8 mouse cellular contexts compared by ENCODE assay signal in the genomic region with DNA sequence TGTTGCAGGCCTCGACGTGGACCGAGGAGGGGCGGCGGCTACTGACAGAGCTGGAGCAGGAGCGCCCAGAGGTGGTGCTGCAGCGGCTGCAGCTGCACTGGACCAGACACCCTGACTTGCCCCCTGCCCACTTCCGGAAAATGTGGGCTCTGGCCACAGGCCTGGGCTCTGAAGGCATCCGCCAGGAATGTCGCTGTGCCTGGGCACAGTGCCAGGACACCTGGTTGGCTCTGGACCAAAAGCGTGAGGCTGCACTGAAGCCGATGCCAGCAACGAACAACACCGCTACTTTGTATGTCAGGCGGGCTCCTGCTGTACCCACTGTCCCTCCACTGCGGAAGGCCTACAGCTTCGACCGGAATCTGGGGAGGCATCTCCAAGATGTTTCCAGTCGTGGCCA. TPM values are rescaled to one million over a fixed set of nuclear protein-coding genes. Genes with fewer than 3 reads are reported as not detected.
DNase-seq lines count a peak whose midpoint lies in the region; ATAC-seq and TF ChIP-seq lines count a peak whose summit lies in the region.
"Had no signal": no experiment of that assay in that cellular context is flagged by ENCODE, and none has a peak within 500 bp of the region (broad histone marks: within the 10 kb centered on the region; RNA-seq: fewer than 3 reads in every experiment).

No protein-coding gene starts in this region.

- peak; percentile 45; the same call in 1 of the 2 replicates for ATAC-seq in hindbrain, embryonic 14.5 days (ENCODE audit: low FRiP score)
- ATAC-seq in hindbrain, embryonic 11.5 days (ENCODE audit: low FRiP score): no peak
- ATAC-seq in Patski: no peak
- ATAC-seq in heart, embryonic 14.5 days (ENCODE audit: insufficient number of reproducible peaks, insufficient read depth, low FRiP score, low read depth): peak; percentile 64
- ATAC-seq in limb, embryonic 14.5 days (ENCODE audit: low FRiP score, low read depth): peak; percentile 47; the same call in 1 of the 2 replicates
- no peak for ATAC-seq in megakaryocyte, adult 5-6 weeks (ENCODE audit: poor library complexity, severe bottlenecking)

- CTCF ChIA-PET in Patski (lab: Charles Lee): interaction anchor here (0.8 to 3.5 kb wide), 4 partner anchors 12 to 106 kb away, joined by 3 to 15 read pairs (median 4); no protein-coding TSS in a partner anchor

- WGBS in hindbrain, embryonic 14.5 days: 71% methylated on average over 19 of the region's 19 CpGs
- 81% methylated on average over 19 of the region's 19 CpGs for WGBS in hindbrain, embryonic 11.5 days
- 23% methylated on average over 19 of the region's 19 CpGs for WGBS in heart, embryonic 14.5 days
- 37% methylated on average over 17 of the region's 19 CpGs for WGBS in limb, embryonic 14.5 days

- POLR2A ChIA-PET in Patski (lab: Charles Lee): no interaction called here

- peaks cover 4% of the 10 kb centered on the region; the same call in 1 of the 2 replicates for H3K9me3 ChIP-seq in hindbrain, embryonic 14.5 days (ENCODE audit: control insufficient read depth, low read length)
- H3K9me3 ChIP-seq in hindbrain, embryonic 11.5 days (ENCODE audit: control insufficient read depth, low read length): 0 out of 2 replicates have a peak, but pooled peaks cover 4% of the 10 kb centered on the region
- H3K9me3 ChIP-seq in heart, embryonic 14.5 days (ENCODE audit: control insufficient read depth, low read length): no peaks in the 10 kb centered on the region
- peaks cover 4% of the 10 kb centered on the region; the same call in 1 of the 2 replicates for H3K9me3 ChIP-seq in limb, embryonic 14.5 days (ENCODE audit: control insufficient read depth, low read length)

- H3K4me3 ChIP-seq in hindbrain, embryonic 14.5 days (replicated peaks; ENCODE audit: low read length): no peak overlapping the region
- no peak overlapping the region for H3K4me3 ChIP-seq in hindbrain, embryonic 11.5 days (ENCODE audit: low read depth, low read length)
- H3K4me3 ChIP-seq in heart, embryonic 14.5 days (ENCODE audit: control insufficient read depth in 1 of 2, insufficient read depth in 1 of 2, low read depth in 1 of 2, low read length in 2 of 2): no peak overlapping the region
- no peak overlapping the region for H3K4me3 ChIP-seq in limb, embryonic 14.5 days (replicated peaks; ENCODE audit: low read length)

- no peak overlapping the region for H3K27ac ChIP-seq in hindbrain, embryonic 14.5 days
- no peak overlapping the region for H3K27ac ChIP-seq in hindbrain, embryonic 11.5 days (ENCODE audit: low read depth, low read length)
- no peak overlapping the region for H3K27ac ChIP-seq in heart, embryonic 14.5 days (replicated peaks in 1 of 2; ENCODE audit: control insufficient read depth in 1 of 2, insufficient read depth in 1 of 2, low read depth in 2 of 2, low read length in 2 of 2)
- peak overlapping the region; percentile 58 for H3K27ac ChIP-seq in limb, embryonic 14.5 days (replicated peaks; ENCODE audit: low read depth, low read length)

- H3K27me3 ChIP-seq in hindbrain, embryonic 14.5 days (ENCODE audit: control insufficient read depth, insufficient read depth, low read length): no peaks in the 10 kb centered on the region
- H3K27me3 ChIP-seq in hindbrain, embryonic 11.5 days (ENCODE audit: control insufficient read depth, insufficient read depth, low read length): no peaks in the 10 kb centered on the region
- no peaks in the 10 kb centered on the region for H3K27me3 ChIP-seq in Patski
- H3K27me3 ChIP-seq in heart, embryonic 14.5 days (ENCODE audit: control insufficient read depth, insufficient read depth, low read length): peaks cover 20% of the 10 kb centered on the region
- H3K27me3 ChIP-seq in limb, embryonic 14.5 days (ENCODE audit: control insufficient read depth, insufficient read depth, low read length): no peaks in the 10 kb centered on the region

- no peak for TF ChIP-seq CTCF in Patski (IDR thresholded peaks at IDR 0.05)

- H3K9ac ChIP-seq in hindbrain, embryonic 14.5 days: no peak overlapping the region
- H3K9ac ChIP-seq in hindbrain, embryonic 11.5 days (ENCODE audit: low read depth, low read length): no peak overlapping the region
- H3K9ac ChIP-seq in heart, embryonic 14.5 days (ENCODE audit: low read length): 0 out of 2 replicates have a peak overlapping the region, but pooled peaks have one; percentile 12
- H3K9ac ChIP-seq in limb, embryonic 14.5 days (ENCODE audit: low read depth, low read length, severe bottlenecking): no peak overlapping the region

- peak; percentile 46 for DNase-seq in hindbrain, embryonic 14.5 days (ENCODE audit: low spot score)
- no peak for DNase-seq in hindbrain, embryonic 11.5 days (ENCODE audit: low spot score)
- peak; percentile 46 for DNase-seq in Patski (ENCODE audit: low read depth, low spot score)
- DNase-seq in limb, embryonic 14.5 days (ENCODE audit: low spot score): peak; percentile 57
- DNase-seq in urinary bladder, postnatal 36 days (ENCODE audit: low spot score in 2 of 2): peak; percentile 30 to 65

- in situ Hi-C loops in Patski (cut with MboI; ENCODE audit: low pct_unique_long_range_greater_than_20kb): no loop called here

- TF ChIP-seq POLR2A in limb, embryonic 14.5 days (IDR thresholded peaks at IDR 0.05; ENCODE audit: borderline replicate concordance, extremely low read depth, insufficient read depth, insufficient read length): no peak

- no peaks in the 10 kb centered on the region for H3K36me3 ChIP-seq in hindbrain, embryonic 14.5 days (replicated peaks; ENCODE audit: control insufficient read depth, insufficient read depth)
- H3K36me3 ChIP-seq in hindbrain, embryonic 11.5 days (ENCODE audit: control insufficient read depth, insufficient read depth, low read length): no peaks in the 10 kb centered on the region
- no peaks in the 10 kb centered on the region for H3K36me3 ChIP-seq in heart, embryonic 14.5 days (ENCODE audit: control insufficient read depth, insufficient read depth, low read length)
- H3K36me3 ChIP-seq in limb, embryonic 14.5 days (ENCODE audit: control insufficient read depth, insufficient read depth, low read length): no peaks in the 10 kb centered on the region

- H3K4me2 ChIP-seq in hindbrain, embryonic 14.5 days (replicated peaks): no peak overlapping the region
- H3K4me2 ChIP-seq in hindbrain, embryonic 11.5 days (replicated peaks; ENCODE audit: low read depth, low read length): no peak overlapping the region
- peak overlapping the region; percentile 12 for H3K4me2 ChIP-seq in heart, embryonic 14.5 days (ENCODE audit: low read length)
- H3K4me2 ChIP-seq in limb, embryonic 14.5 days (replicated peaks; ENCODE audit: low read depth, low read length, severe bottlenecking): peak overlapping the region; percentile 10; the same call in 1 of the 2 replicates

- H3K4me1 ChIP-seq in hindbrain, embryonic 14.5 days (replicated peaks; ENCODE audit: control insufficient read depth, insufficient read depth, low read length): no peaks in the 10 kb centered on the region
- H3K4me1 ChIP-seq in hindbrain, embryonic 11.5 days (replicated peaks; ENCODE audit: control insufficient read depth, insufficient read depth, low read length): no peaks in the 10 kb centered on the region
- H3K4me1 ChIP-seq in heart, embryonic 14.5 days (ENCODE audit: control insufficient read depth in 2 of 2, insufficient read depth in 2 of 2, low read length in 2 of 2): peaks cover 14 to 15% of the 10 kb centered on the region in 2 experiments
- H3K4me1 ChIP-seq in limb, embryonic 14.5 days (ENCODE audit: control insufficient read depth, insufficient read depth, low read length): peaks cover 21% of the 10 kb centered on the region

RNA-seq across cellular contexts. Expression of a gene that starts 5.6 kb away (rescaled TPM):
- 1.8 and 2.6 TPM in 2 replicates for polyA plus RNA-seq in hindbrain, embryonic 14.5 days (2014; fragmentation: Nextera tagmentation; extraction: Ambion mirVana)
- polyA plus RNA-seq in hindbrain, embryonic 11.5 days (2014; fragmentation: Nextera tagmentation; extraction: Ambion mirVana): 0.26 and 0.73 TPM in 2 replicates
- polyA plus RNA-seq in Patski (2021): 0.77 TPM
- polyA plus RNA-seq in heart, embryonic 14.5 days (2014; fragmentation: Nextera tagmentation; extraction: Ambion mirVana): 0.11 and 0.23 TPM in 2 replicates
- 3.9 and 5.5 TPM in 2 replicates for polyA plus RNA-seq in limb, embryonic 14.5 days (2012; rRNA removed)
- 0.55 and 1.2 TPM in 2 replicates for polyA plus RNA-seq in limb, embryonic 14.5 days (2014; fragmentation: Nextera tagmentation; extraction: Ambion mirVana)
- total RNA-seq in megakaryocyte, adult 5-6 weeks (2015): 0.22 TPM in 1 of 2 replicates, not detected in the other
- 0.11 and 0.16 TPM in 2 replicates for total RNA-seq in megakaryocyte, adult 5-6 weeks (2017)

RNA-seq across cellular contexts. Expression of a gene that starts 30.0 kb away (rescaled TPM):
- 11.4 and 12.1 TPM in 2 replicates for polyA plus RNA-seq in hindbrain, embryonic 14.5 days (2014; fragmentation: Nextera tagmentation; extraction: Ambion mirVana)
- 3.9 and 4.5 TPM in 2 replicates for polyA plus RNA-seq in hindbrain, embryonic 11.5 days (2014; fragmentation: Nextera tagmentation; extraction: Ambion mirVana)
- 11.0 TPM for polyA plus RNA-seq in Patski (2021)
- polyA plus RNA-seq in heart, embryonic 14.5 days (2014; fragmentation: Nextera tagmentation; extraction: Ambion mirVana): 0.90 and 1.3 TPM in 2 replicates
- polyA plus RNA-seq in limb, embryonic 14.5 days (2012; rRNA removed): 43.5 and 58.8 TPM in 2 replicates
- 5.6 and 6.5 TPM in 2 replicates for polyA plus RNA-seq in limb, embryonic 14.5 days (2014; fragmentation: Nextera tagmentation; extraction: Ambion mirVana)
- 0.56 and 0.87 TPM in 2 replicates for total RNA-seq in megakaryocyte, adult 5-6 weeks (2015)
- 0.73 and 0.77 TPM in 2 replicates for total RNA-seq in megakaryocyte, adult 5-6 weeks (2017)

RNA-seq across cellular contexts. Expression of a gene that starts 30.9 kb away (rescaled TPM):
- 0.58 and 0.70 TPM in 2 replicates for polyA plus RNA-seq in hindbrain, embryonic 14.5 days (2014; fragmentation: Nextera tagmentation; extraction: Ambion mirVana)
- polyA plus RNA-seq in hindbrain, embryonic 11.5 days (2014; fragmentation: Nextera tagmentation; extraction: Ambion mirVana): 1.8 and 3.6 TPM in 2 replicates
- polyA plus RNA-seq in Patski (2021): 41.7 TPM
- 2.2 and 2.3 TPM in 2 replicates for polyA plus RNA-seq in heart, embryonic 14.5 days (2014; fragmentation: Nextera tagmentation; extraction: Ambion mirVana)
- 24.4 and 30.7 TPM in 2 replicates for polyA plus RNA-seq in limb, embryonic 14.5 days (2012; rRNA removed)
- 2.7 and 2.8 TPM in 2 replicates for polyA plus RNA-seq in limb, embryonic 14.5 days (2014; fragmentation: Nextera tagmentation; extraction: Ambion mirVana)
- total RNA-seq in megakaryocyte, adult 5-6 weeks (2015): 10.9 and 12.6 TPM in 2 replicates
- total RNA-seq in megakaryocyte, adult 5-6 weeks (2017): 5.1 and 7.2 TPM in 2 replicates

RNA-seq across cellular contexts. Expression of a gene that starts 34.6 kb away (rescaled TPM):
- polyA plus RNA-seq in hindbrain, embryonic 14.5 days (2014; fragmentation: Nextera tagmentation; extraction: Ambion mirVana): 0.10 TPM in 1 of 2 replicates, not detected in the other
- 0.14 TPM in 1 of 2 replicates, not detected in the other for polyA plus RNA-seq in hindbrain, embryonic 11.5 days (2014; fragmentation: Nextera tagmentation; extraction: Ambion mirVana)
- polyA plus RNA-seq in Patski (2021): not detected
- polyA plus RNA-seq in heart, embryonic 14.5 days (2014; fragmentation: Nextera tagmentation; extraction: Ambion mirVana): not detected in 2 replicates
- 0.04 TPM in 1 of 2 replicates, not detected in the other for polyA plus RNA-seq in limb, embryonic 14.5 days (2012; rRNA removed)
- 0.18 TPM in 1 of 2 replicates, not detected in the other for polyA plus RNA-seq in limb, embryonic 14.5 days (2014; fragmentation: Nextera tagmentation; extraction: Ambion mirVana)
- not detected in 2 replicates for total RNA-seq in megakaryocyte, adult 5-6 weeks (2015)
- not detected in 2 replicates for total RNA-seq in megakaryocyte, adult 5-6 weeks (2017)
- total RNA-seq: layer of hippocampus, postnatal 25 days had no signal

RNA-seq across cellular contexts. Expression of a gene that starts 34.7 kb away (rescaled TPM):
- 0.44 and 0.78 TPM in 2 replicates for polyA plus RNA-seq in hindbrain, embryonic 14.5 days (2014; fragmentation: Nextera tagmentation; extraction: Ambion mirVana)
- 2.8 and 3.0 TPM in 2 replicates for polyA plus RNA-seq in hindbrain, embryonic 11.5 days (2014; fragmentation: Nextera tagmentation; extraction: Ambion mirVana)
- polyA plus RNA-seq in Patski (2021): not detected
- 0.12 and 0.38 TPM in 2 replicates for polyA plus RNA-seq in heart, embryonic 14.5 days (2014; fragmentation: Nextera tagmentation; extraction: Ambion mirVana)
- polyA plus RNA-seq in limb, embryonic 14.5 days (2012; rRNA removed): 0.84 and 1.0 TPM in 2 replicates
- 0.58 and 0.62 TPM in 2 replicates for polyA plus RNA-seq in limb, embryonic 14.5 days (2014; fragmentation: Nextera tagmentation; extraction: Ambion mirVana)
- 0.07 TPM in 1 of 2 replicates, not detected in the other for total RNA-seq in megakaryocyte, adult 5-6 weeks (2015)
- not detected in 2 replicates for total RNA-seq in megakaryocyte, adult 5-6 weeks (2017)

Comparison
In these comparisons a context has a peak if more than half of its experiments do, and no peak if none do; other contexts are left out.
1. ATAC-seq: peak in hindbrain, embryonic 14.5 days (single experiment), heart, embryonic 14.5 days (single experiment) and limb, embryonic 14.5 days (single experiment); none in hindbrain, embryonic 11.5 days (single experiment), Patski (single experiment) and megakaryocyte, adult 5-6 weeks (single experiment).
2. H3K4me2 ChIP-seq: peak in heart, embryonic 14.5 days (single experiment) and limb, embryonic 14.5 days (single experiment); none in hindbrain, embryonic 14.5 days (single experiment) and hindbrain, embryonic 11.5 days (single experiment).